Mouse (Mus musculus) small intestine, adult 2 months (tissue): ENCODE results near the gene Sel1l.

Experiments used
- CTCF ChIP-seq: fragments of 200-500 bp; IDR thresholded peaks from 2 replicates; pipeline ENCODE4 v1.5.1; 2012; ENCODE audit warnings: low read depth, mild to moderate bottlenecking, control low read depth, inconsistent platforms, low read length, moderate library complexity, mixed read lengths; ENCODE audit not compliant: insufficient replicate concordance, insufficient read length; ENCODE audit errors: extremely low read depth
- POLR2A ChIP-seq: fragments of 200-500 bp; IDR thresholded peaks from 2 replicates; pipeline ENCODE4 v1.6.1; 2012; ENCODE audit warnings: low read depth, mild to moderate bottlenecking, control low read depth, inconsistent platforms, low read length, moderate library complexity

- TF ChIP-seq CTCF (no peak), POLR2A (no peak)
Observed at GRCm38 (mm10) chr12:91815552-91815951, 33.4 kb downstream of the Sel1l start.
